Mouse (Mus musculus): ENCODE results near the gene Klf13. TPM values are rescaled to one million over a fixed set of nuclear protein-coding genes. Genes with fewer than 3 reads are reported as not detected.
A peak's percentile ranks its signal among the peaks of the same experiment; 100 is the strongest.

Gene Klf13
- polyA plus RNA-seq, 2 experiments, result 9.9 to 28.0 TPM

DNA sequence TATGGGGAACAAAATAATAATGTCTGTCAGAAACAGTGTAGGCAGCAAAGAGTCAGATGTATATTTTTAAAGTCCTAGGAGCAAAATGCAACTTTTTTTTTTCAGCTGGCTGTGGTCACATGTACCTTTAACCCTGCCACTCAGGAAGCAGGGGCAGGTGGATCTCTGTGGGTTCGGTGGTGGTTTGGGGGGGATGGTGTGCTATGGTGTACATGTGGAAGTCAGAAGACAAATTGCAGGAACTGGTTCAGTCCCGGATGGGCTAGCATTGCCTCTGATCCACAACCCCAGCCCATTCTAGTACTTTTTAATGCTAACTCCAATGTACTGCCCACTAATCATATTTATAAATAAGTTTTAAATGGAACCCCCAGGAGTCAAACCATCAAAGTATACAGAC, 45.6 kb upstream of the Klf13 start:
- 67% methylated on average over 2 of the region's 2 CpGs for WGBS

DNA sequence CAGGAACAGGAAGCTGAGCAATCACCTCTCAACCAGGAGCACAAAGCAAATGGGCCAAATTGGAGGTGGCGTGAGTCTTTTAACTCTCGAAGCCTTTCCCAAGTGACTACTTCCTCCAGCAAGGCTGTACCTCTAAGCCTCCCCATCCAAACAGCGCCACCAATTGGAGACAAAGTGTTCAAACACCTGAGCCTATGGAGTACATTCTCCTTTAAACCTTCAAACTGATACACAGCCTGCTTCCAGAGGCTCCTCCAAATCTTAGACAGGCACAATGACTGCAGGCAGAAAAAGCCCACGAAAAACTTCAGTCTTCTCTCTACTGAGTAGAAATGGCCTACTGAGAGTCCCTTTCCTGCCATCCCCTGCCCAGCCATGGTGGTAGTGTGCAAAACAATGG, 38.9 kb upstream of the Klf13 start:
- DNase-seq (ENCODE audit: low spot score), result no peak
- no peak for ATAC-seq (ENCODE audit: low FRiP score, low read depth)
- no peak for TF ChIP-seq POLR2A (IDR thresholded peaks at IDR 0.05; ENCODE audit: borderline replicate concordance, extremely low read depth, insufficient read depth, insufficient read length)
- Histone ChIP-seq H3K36me3 (ENCODE audit: control insufficient read depth, insufficient read depth, low read length) (no peaks in the 10 kb centered on the region), H3K27me3 (ENCODE audit: control insufficient read depth, insufficient read depth, low read length) (no peaks in the 10 kb centered on the region), H3K4me3 (replicated peaks; ENCODE audit: low read length) (no peak overlapping the region), H3K4me1 (ENCODE audit: control insufficient read depth, insufficient read depth, low read length) (no peaks in the 10 kb centered on the region), H3K9me3 (ENCODE audit: control insufficient read depth, low read length) (no peaks in the 10 kb centered on the region), H3K4me2 (replicated peaks; ENCODE audit: low read depth, low read length, severe bottlenecking) (no peak overlapping the region), H3K27ac (replicated peaks; ENCODE audit: low read depth, low read length) (no peak overlapping the region), H3K9ac (ENCODE audit: low read depth, low read length, severe bottlenecking) (no peak overlapping the region)
- WGBS, result 93% methylated on average over 4 of the region's 4 CpGs

More for the DNA sequence above, 45.6 kb upstream of the Klf13 start:
- Histone ChIP-seq H3K36me3 (ENCODE audit: control insufficient read depth, insufficient read depth, low read length) (no peaks in the 10 kb centered on the region), H3K4me2 (replicated peaks; ENCODE audit: low read depth, low read length, severe bottlenecking) (no peak overlapping the region), H3K27ac (replicated peaks; ENCODE audit: low read depth, low read length) (no peak overlapping the region), H3K9ac (ENCODE audit: low read depth, low read length, severe bottlenecking) (no peak overlapping the region), H3K9me3 (ENCODE audit: control insufficient read depth, low read length) (no peaks in the 10 kb centered on the region), H3K4me3 (replicated peaks; ENCODE audit: low read length) (no peak overlapping the region), H3K27me3 (ENCODE audit: control insufficient read depth, insufficient read depth, low read length) (no peaks in the 10 kb centered on the region), H3K4me1 (ENCODE audit: control insufficient read depth, insufficient read depth, low read length) (peaks cover 13% of the 10 kb centered on the region; the same call in 1 of the 2 replicates)
- ATAC-seq (ENCODE audit: low FRiP score, low read depth) (no peak), DNase-seq (ENCODE audit: low spot score) (no peak)
- TF ChIP-seq POLR2A (IDR thresholded peaks at IDR 0.05; ENCODE audit: borderline replicate concordance, extremely low read depth, insufficient read depth, insufficient read length), result no peak

DNA sequence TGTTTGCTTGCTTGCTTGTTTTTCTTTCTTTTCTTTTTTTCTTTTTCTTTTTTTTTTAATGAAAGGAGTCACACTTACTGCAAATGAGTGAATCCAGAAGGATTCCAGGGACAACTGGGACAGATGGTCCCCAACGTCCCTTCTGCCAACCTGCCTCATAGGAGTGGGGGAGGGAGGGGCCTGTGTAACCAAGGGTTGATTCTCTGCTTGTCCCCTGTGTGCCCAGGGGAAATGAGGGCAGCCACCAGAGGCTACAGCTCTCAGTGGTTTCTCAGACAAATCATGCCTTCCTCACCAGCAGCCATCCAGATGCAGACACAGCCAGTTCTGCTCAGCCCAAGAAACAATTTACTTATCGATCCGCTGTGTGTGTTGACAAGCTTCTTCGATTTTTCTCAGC, 32.3 kb upstream of the Klf13 start:
- Histone ChIP-seq H3K36me3 (ENCODE audit: control insufficient read depth, insufficient read depth, low read length) (no peaks in the 10 kb centered on the region), H3K9me3 (ENCODE audit: control insufficient read depth, low read length) (no peaks in the 10 kb centered on the region), H3K9ac (ENCODE audit: low read depth, low read length, severe bottlenecking) (no peak overlapping the region), H3K27ac (replicated peaks; ENCODE audit: low read depth, low read length) (no peak overlapping the region), H3K4me3 (replicated peaks; ENCODE audit: low read length) (no peak overlapping the region), H3K4me2 (replicated peaks; ENCODE audit: low read depth, low read length, severe bottlenecking) (no peak overlapping the region), H3K27me3 (ENCODE audit: control insufficient read depth, insufficient read depth, low read length) (no peaks in the 10 kb centered on the region), H3K4me1 (ENCODE audit: control insufficient read depth, insufficient read depth, low read length) (no peaks in the 10 kb centered on the region)
- DNase-seq (ENCODE audit: low spot score), result no peak
- 77% methylated on average over 4 of the region's 4 CpGs for WGBS
- ATAC-seq (ENCODE audit: low FRiP score, low read depth), result no peak
- no peak for TF ChIP-seq POLR2A (IDR thresholded peaks at IDR 0.05; ENCODE audit: borderline replicate concordance, extremely low read depth, insufficient read depth, insufficient read length)

DNA sequence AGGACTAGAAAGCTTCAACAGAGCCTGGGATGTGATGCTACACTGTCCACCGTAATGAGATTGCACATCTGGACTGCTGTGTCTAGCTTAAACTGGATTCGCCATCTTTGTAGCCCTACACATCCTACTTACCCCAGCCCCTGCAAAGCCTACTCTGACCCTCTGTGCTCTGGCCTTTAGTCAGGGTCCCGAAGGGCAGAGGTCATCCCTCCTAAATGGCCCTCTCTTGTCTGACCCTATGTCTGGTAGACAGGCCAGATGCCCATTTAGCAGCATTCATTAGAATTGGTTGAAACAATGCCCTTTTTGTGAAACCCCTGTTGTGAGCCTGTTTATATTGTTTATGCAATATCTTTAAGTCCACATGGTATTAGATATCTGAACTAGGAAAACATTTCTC, 31.2 kb upstream of the Klf13 start:
- no peak for ATAC-seq (ENCODE audit: low FRiP score, low read depth)
- 49% methylated on average over 3 of the region's 3 CpGs for WGBS

GRCm38 (mm10) chr7:63965635-63966418, 27.1 kb upstream of the Klf13 start:
- ATAC-seq (ENCODE audit: low FRiP score, low read depth) (0 out of 2 replicates have a peak, but pooled peaks have one; percentile 20), DNase-seq (ENCODE audit: low spot score) (no peak)
- 52% methylated on average over 5 of the region's 5 CpGs for WGBS
- H3K4me1 ChIP-seq (ENCODE audit: control insufficient read depth, insufficient read depth, low read length), result peaks cover 3% of the 10 kb centered on the region; the same call in 1 of the 2 replicates
- H3K27ac ChIP-seq (replicated peaks; ENCODE audit: low read depth, low read length), result peak overlapping the region; percentile 69
- no peaks in the 10 kb centered on the region for H3K9me3 ChIP-seq (ENCODE audit: control insufficient read depth, low read length)
- no peak for TF ChIP-seq POLR2A (IDR thresholded peaks at IDR 0.05; ENCODE audit: borderline replicate concordance, extremely low read depth, insufficient read depth, insufficient read length)
- H3K4me2 ChIP-seq (replicated peaks; ENCODE audit: low read depth, low read length, severe bottlenecking), result no peak overlapping the region
- no peaks in the 10 kb centered on the region for H3K27me3 ChIP-seq (ENCODE audit: control insufficient read depth, insufficient read depth, low read length)
- no peak overlapping the region for H3K9ac ChIP-seq (ENCODE audit: low read depth, low read length, severe bottlenecking)
- no peak overlapping the region for H3K4me3 ChIP-seq (replicated peaks; ENCODE audit: low read length)
- H3K36me3 ChIP-seq (ENCODE audit: control insufficient read depth, insufficient read depth, low read length), result no peaks in the 10 kb centered on the region

More for the DNA sequence above, 31.2 kb upstream of the Klf13 start:
- no peaks in the 10 kb centered on the region for H3K36me3 ChIP-seq (ENCODE audit: control insufficient read depth, insufficient read depth, low read length)
- H3K4me3 ChIP-seq (replicated peaks; ENCODE audit: low read length), result no peak overlapping the region
- no peak overlapping the region for H3K27ac ChIP-seq (replicated peaks; ENCODE audit: low read depth, low read length)
- TF ChIP-seq POLR2A (IDR thresholded peaks at IDR 0.05; ENCODE audit: borderline replicate concordance, extremely low read depth, insufficient read depth, insufficient read length), result no peak
- H3K9ac ChIP-seq (ENCODE audit: low read depth, low read length, severe bottlenecking), result no peak overlapping the region
- H3K9me3 ChIP-seq (ENCODE audit: control insufficient read depth, low read length), result no peaks in the 10 kb centered on the region
- H3K4me1 ChIP-seq (ENCODE audit: control insufficient read depth, insufficient read depth, low read length), result peaks cover 3% of the 10 kb centered on the region; the same call in 1 of the 2 replicates
- H3K27me3 ChIP-seq (ENCODE audit: control insufficient read depth, insufficient read depth, low read length), result no peaks in the 10 kb centered on the region
- H3K4me2 ChIP-seq (replicated peaks; ENCODE audit: low read depth, low read length, severe bottlenecking), result no peak overlapping the region
- no peak for DNase-seq (ENCODE audit: low spot score)

Measured in limb, embryonic 14.5 days (tissue).